Mouse (Mus musculus) adrenal gland, postnatal 14 days (tissue): ENCODE data around the gene Ankrd36. TPM values are rescaled to one million over a fixed set of nuclear protein-coding genes. Genes with fewer than 3 reads are reported as not detected.

Experiments used
- DNase-seq: peaks from one replicate; pipeline ENCODE4 v3.0.0; 2021; ENCODE audit warnings: mixed read lengths
- total RNA-seq: library from RNA; stranded (reverse); gene quantifications from 2 replicates; pipeline ENCODE4 v1.2.3, GENCODE M21; 2021

The Ankrd36 gene
- total RNA-seq, 1 experiment from 2014 or later = not detected

DNA sequence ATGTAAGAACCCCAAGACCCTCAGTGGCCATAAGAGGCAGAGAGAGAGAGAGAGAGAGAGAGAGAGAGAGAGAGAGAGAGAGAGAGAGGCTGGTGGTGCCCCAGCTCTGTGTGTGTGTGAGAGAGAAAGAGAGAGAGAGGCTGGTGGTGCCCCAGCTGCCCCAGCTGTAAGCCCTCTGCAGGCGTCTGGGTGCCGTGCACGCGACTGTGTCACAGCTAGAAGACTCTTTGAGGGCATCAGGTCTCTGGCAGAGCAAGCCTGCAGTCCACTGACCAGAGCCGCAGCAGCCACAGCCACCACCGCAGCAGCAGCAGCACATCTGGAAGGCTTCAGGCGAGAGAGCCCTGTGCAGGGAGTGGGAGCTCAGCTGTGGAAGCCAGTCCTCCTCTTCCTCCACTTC is 114.8 kb downstream of the Ankrd36 start:
- no peak for DNase-seq

DNA sequence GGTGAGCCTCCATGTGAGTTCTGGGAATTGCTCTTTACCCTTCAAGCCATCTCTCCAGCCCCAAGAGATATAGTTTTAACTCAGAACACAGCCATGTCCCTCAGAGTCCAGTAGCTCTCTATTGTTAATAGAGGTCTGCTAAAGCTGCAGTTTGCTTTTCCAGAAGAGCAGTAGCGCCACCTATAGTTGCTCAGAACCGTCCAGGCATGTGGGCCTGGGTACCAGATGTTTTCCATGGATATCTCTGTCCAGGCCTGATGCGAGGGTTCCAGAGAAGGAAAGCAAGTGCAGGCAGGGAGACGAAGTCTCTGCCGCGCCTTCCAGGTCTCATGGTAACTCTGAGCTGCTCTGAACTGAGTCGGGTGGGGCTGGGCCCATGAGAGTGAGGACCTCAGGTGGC is 122.3 kb downstream of the Ankrd36 start:
- peak; percentile 69 for DNase-seq

DNA sequence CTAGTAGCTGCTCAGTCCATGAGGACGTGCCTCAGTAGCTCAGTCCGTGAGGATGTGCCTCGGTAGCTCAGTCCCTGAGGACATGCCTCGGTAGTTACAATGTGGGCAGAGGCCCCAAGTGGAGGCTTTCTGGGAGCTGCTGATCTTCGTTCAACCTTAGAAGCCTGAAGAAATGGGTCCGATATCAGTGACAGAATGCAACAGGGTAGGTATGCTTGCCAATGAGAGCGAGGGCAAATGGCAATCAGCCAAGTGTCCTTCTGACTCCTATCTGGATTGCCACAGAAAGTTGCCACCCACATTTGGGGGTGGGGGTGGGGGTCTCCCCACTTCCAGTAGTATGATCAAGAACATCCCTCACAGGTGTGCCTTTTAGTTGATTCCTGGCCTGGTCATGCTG is 131.3 kb downstream of the Ankrd36 start:
- peak; percentile 40 for DNase-seq

DNA sequence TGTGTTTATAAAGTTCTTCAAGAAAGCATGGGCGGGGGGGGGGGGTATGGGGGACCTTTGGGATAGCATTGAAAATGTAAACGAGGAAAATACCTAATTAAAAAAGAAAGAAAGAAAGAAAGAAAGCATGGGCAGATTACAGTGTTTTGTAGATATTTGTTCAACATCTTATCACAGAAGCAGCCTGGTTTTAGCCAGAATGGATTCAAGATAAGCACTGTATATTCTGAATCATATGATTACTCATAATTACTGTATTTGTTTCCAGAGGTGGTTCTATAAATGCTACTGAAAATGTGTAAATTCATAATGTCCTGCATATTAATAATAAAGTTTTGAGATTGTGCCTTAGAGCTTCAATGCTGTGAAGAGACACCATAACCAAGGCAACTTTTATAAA is 131.8 kb downstream of the Ankrd36 start:
- no peak for DNase-seq

DNA sequence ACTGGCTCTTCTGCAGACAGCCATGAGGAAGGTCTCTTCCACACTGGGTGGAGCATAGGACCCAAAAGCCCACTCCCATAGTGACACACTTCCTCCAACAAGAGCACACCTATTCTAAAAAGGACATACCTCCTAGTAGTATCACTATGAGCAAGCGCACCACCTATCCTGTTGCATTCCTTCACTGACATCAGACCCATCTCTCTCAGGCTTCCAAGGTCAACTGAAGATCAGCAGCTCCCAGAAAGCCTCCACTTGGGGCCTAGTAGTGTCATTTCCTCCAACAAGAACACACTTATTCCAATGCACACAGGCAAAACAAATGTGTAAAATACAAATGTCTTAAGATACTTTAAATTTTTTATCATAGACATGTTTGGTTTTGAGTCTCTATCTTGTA is 132.3 kb downstream of the Ankrd36 start:
- no peak for DNase-seq

DNA sequence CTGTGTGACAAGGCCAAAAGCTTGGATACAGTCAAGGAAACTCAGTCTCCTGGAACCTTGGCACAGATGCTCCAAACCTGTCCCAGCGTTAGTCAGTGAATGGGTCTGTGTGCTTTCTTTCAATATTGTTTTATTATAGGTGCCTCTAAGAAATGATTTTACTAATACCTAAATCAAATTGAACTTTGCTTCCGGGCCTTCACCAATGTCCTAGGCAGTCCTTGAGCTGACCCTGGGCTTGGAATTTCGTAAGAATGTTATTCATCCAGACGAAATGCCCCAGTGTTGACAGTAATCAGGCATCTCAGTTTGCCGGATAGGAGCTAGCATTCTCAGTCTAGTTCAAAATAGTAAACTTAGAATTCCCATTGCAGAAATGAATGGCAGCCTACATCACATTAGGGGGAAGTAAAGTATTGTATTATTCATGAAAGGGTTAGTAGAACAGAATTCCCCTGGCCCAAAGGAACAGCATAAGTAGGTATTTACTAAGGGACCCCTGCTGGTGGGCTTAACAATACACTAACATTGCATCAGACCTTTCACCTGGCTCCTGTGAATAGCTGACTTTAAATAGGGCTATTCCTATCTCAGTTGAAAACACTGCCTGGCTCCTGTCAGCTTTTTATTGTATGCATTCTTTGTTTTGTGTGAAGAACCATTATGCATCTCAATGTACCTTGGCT is 132.9 kb downstream of the Ankrd36 start:
- DNase-seq = no peak

DNA sequence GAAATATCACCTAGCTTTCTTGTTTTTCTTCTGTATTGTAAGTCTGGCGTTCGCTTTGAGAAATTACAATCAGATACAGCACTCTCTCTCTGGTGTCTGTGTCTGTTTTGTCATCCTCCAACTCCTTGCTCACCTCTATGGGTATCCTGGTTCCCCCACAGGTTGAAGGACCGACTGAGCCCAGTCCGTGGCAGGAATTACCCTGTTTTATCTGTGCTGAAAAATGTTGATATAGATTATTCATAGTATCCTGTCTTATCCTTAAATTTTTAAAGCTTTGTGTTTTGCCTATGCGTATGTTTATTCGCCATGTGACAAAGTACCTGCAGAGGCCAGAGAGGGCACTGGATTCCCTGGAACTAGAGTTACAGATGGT is 133.5 kb downstream of the Ankrd36 start:
- no peak for DNase-seq

DNA sequence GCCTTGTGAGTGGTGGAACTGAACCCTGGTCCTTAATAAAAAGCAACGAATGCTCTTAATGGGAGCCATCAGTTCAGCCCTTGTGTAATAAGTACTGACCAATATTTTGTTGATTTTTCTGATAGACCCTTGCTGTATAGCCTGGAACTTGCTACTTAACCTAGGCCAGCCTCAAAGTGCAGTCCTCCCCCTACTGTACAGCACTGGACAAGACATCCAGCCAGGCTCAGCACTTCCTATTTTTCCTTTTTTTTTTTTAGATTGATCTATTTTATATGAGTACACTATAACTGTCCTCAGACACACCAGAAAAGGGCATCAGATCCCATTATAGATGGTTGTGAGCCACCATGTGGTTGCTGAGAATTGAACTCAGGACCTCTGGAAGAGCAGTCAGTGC is 133.9 kb downstream of the Ankrd36 start:
- DNase-seq = no peak

DNA sequence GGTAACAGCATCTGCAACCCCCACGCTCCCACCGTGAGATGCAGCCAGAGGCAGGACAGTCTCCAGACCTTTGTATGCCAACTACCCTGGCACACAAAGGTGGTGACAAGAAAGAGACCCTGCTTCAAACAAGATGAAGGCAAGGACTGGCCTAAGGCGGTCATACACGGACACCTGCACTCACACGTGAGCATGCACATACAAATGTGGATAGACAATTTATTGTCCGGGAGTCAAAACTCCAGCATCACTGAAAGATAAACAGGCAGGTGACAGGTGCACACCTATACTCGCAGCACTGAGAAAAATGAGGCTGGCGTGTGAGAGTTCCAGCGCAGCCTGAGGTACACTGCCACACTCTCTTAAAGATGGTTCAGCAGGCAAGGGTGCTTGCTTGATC is 136.5 kb downstream of the Ankrd36 start:
- no peak for DNase-seq

DNA sequence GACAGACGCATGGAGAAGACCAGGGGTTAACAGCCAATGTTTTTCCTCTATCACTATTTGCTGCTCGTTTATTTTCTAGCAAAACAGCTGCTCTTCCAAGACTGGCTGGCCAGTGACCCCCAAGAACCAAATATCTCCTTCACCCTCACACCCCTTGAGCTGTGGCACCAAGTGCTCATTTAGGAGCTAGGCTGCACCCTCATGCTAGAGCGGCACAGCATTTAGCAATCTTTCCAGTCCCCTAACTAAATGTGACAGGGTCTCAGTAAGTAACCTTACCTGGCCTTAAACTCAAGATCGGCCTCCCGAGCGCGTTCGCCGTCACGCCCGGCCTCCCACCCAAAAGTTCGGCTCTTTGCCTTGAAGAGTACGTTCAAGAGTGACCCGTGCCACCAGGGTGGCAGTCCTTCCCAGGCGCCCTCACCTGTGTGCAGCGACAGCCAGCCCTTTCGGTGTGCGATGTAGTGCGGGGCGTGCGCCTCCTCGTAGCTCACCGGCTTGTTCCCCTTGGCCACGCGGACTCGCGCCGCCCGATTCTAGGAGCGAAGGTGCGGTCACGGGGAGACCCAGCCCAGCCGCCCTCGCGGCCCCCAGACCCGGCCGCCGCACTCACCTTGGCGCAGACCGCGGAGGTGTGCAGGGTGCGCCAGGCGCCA is 137.5 kb downstream of the Ankrd36 start:
- DNase-seq = peak; percentile 66

DNA sequence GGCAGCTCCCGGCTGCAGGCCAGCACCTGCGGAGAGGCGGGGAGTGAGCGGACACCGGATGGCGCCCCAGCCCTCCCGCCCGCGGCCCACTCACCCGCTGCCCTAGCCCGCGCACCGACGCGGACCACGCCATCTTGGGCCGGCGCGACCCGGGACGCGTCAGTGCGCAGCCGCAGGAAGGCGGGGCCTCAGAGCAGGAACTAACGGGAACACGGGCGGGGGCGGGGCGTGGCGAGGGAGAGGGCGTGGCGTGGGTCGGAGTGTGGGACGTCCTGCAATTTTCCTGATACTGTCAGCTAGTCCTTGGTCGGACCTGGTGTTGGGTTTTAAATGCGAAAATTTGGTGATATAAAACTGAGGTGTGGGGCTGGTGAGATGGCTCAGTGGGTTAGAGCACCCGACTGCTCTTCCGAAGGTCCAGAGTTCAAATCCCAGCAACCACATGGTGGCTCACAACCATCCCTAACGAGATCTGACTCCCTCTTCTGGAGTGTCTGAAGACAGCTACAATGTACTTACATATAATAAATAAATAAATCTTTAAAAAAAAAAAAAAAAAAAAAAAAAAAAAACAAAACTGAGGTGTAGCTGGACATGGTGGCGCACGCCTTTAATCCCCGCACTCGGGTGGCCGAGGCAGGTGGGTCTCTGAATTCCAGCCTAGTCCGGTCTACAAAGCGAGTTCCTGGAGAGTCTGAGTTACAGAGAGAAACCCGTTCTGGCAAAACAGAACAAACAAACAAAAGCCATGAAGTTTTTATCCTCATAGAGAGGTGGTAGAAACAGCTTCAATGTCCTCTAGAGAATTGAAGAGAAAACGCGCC is 138.3 kb downstream of the Ankrd36 start:
- DNase-seq = peak; percentile 97

DNA sequence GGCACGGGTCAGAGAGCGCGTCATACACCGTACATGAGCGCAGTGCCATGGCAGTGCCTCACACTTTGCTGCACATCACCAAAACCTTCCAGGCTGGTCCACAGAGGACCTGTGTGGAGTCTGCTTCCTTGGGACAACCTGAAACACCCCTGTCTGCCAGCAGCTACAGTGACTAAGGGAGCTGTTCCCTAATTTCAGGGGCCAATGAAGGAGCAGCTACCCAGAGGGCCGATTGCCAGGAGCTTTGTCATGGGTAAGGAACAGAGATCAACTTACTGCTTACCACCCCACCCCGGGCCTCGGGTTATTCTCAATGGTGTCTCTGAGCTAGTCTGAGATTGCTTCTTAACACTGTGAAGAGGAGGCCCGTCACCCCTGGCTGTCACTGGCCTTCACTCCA is 145.7 kb downstream of the Ankrd36 start:
- DNase-seq = peak; percentile 4

DNA sequence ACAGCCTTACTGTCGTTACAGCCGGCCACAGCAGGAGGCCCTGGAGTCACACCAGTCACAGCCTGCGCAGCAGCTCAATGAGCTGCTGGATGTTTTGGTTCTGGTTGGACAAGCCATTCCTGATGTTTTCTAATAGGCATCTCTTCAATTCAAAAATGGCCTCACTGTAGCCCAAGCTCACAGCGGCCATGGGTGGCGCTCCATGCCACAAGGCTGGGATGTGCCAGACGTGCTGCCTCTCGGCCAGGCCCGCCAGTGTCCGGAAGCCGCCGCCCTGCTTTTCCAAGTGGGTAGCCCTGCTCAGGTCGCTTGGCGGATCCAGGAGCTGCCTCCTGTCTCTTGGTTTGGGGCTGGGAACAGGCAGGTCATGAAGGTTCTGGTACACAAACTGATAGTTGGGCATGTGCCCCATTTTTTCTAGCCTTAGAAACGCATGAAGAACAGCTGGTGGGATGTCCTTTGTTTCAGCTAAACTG is 146.2 kb downstream of the Ankrd36 start, which contains the start of gene Mrps24:
Mrps24 (minus strand) TSS at position 51 of the 476 bp plus-strand sequence.
- peak; percentile 28 for DNase-seq

DNA sequence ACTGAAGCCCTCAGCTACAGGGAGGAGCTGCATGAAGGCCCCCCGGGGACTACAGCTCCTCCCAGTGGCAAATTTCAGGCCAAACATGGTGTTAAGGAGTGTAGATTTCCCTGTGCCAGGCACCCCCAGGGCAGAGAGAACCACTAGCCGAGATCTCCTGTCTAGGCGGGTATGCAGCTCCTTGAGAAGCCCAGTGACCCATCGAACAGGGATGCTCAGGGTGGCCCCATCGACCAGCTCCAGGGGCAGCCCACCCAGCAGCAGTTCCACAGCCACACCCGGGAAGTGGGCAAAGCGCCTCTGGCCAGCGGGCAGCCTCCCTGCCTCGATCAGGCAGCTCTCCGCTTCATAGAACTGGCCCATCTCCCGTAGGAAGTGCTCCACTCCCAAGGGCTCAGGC is 146.8 kb downstream of the Ankrd36 start:
- peak; percentile 16 for DNase-seq

DNA sequence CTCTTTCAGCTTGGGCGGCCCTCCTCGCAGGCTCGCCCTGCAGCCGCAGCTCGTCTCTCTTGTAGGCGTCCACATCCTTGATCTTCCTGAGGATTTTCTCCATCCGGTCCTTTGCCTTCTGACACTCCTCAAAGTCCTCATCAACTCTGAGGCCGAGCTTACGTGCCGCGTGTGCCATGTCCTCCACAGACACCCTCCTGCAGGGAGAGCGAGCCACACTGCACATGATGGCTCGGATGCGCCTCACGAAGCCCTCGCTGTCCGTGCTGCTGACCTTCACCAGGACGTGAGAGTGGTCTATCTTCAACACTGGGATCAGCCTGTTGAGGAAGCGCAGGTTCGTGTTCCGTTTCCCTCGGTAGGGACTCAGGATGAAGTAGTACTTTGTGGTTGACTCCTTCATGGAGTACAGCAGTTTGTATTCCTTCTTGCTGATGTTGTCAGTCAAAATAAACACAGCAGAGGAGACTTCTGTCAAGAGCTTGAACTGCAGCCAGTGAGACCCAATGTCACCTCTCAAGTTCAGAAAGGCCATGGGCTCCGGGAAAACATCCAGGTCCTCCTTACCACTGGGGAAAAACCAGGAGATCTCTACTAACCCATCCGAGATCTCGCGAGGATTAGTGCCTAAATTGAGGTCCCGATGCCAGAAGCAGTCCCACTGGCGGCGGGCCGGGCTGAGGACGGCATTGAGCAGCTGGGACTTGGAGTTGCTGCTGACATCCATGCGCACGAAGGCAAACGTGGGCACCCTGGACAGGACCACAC is 147.6 kb downstream of the Ankrd36 start:
- peak; percentile 64 for DNase-seq

DNA sequence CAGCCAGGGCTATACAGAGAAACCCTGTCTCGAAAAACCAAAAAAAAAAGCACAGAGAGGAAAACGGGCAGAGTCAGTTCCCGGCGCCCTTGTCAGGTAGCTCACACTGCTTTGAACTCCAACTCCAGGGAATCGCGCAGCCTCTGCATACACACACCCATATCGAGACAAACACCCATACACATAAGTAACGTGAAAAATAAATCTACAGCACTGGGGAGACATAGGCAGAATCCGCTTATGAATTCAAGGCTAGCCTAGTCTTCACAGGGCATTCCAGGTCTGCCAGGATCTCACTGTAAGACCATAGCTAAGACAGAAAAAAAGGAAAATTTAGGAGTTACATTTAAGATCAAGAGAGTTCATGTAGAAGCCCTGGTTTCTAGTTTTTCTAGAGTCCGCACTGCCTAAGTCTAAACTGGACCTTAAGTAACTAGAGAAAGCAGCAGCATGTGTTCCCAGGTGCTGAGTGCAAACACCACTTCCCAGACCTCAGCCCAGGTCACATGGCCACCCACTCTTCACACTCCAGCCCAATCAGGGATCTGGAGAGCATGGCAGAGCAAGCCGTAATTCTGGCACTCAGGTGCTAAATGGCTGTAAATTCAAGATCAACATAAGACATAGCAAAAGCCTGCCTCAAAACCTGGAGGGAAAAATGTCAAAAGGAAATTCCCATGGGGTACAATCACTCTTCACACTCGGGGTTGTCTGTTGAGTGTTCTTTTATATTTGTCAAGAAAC is 149.3 kb downstream of the Ankrd36 start:
- DNase-seq = peak; percentile 2

DNA sequence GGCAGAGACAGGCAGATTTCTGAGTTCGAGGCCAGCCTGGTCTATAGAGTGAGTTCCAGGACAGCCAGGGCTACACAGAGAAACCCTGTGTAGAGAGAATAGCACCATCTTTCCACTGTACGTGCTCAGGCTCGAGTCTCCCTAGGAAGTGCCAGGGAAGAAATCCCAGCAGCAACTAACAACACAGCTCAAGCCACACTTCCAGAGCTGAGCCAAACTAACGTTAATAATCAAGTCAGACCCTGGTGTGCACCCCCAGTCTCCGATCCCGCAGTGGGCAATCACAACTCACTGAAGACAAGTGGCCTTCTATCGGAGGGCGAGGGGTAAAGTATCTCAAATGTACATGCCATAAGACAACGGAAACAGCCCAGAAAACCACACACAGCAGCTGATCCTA is 160.1 kb downstream of the Ankrd36 start:
- peak; percentile 2 for DNase-seq

DNA sequence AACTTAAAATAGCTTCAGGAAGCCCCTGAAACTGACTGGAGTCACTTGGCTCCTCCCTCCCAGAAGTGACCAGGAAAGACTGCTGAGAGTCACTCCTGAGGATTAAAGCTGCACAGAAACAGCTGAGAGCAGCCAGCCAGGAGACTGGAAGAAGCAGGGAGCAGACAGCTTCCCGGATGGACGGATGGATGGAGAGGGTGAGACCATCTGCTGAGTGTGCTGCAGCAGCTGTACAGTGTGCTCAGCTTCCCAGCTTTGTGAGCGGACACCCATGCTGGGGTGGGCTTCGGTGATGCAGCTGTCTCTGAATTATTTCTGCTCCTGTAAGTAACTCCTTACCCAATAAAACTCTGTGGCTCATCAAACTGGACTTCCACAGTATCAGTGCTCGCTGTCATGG is 162.9 kb downstream of the Ankrd36 start:
- DNase-seq = peak; percentile 6

DNA sequence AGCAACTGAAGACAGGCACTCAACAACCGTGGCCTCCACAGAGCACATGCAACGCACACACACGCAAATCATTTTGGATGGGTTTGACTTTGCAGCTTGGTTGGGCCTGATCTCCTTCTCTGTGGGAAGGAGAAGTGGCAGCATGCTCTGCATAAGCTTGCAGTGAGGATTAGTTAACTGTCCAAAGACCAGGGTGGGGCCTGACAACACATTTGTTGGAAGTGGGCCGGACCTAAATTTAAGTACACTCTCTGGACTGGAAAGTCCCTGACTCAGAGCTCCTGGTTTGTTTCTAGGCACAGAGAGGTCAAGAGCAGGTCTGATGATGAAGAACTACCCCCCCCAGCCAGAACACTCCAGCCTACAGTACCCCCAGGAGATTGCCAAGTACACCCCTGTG is 164.8 kb downstream of the Ankrd36 start:
- peak; percentile 5 for DNase-seq

DNA sequence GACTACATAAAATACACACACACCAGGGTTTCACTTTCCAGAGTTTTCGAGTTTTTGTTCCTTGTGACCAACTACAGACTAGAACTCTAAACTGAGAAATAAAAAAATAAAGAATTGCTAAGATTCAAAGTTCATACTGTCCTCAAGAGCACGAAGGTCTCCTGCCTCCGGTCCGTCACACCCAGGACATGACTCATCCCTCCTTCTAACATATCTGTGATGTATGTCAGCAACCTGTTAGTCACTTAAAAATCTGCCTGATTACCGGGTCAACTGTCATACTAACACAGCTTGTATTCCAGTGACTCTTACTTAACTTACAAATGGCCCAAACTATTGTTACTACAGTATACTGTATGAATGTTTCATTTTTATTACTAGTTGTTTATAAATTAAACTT is 167.7 kb downstream of the Ankrd36 start:
- DNase-seq = peak; percentile 60
